Mouse (Mus musculus) spleen, postnatal 10 days (tissue): ENCODE results near the gene Thoc3.

Source experiments
- DNase-seq, 2 experiments: peaks; one replicate each; pipeline ENCODE4 v3.0.0; 2021 to 2022; ENCODE audit warnings: low spot score in 2 of 2

The Thoc3 gene

GRCm38 (mm10) chr13:54443693-54444092 is 25.0 kb downstream of the Thoc3 start:
- DNase-seq = no peak

GRCm38 (mm10) chr13:54439912-54440311 is 28.7 kb downstream of the Thoc3 start:
- no peak for DNase-seq

GRCm38 (mm10) chr13:54438814-54439213 is 29.8 kb downstream of the Thoc3 start:
- DNase-seq = no peak

- no peak for DNase-seq
Observed at GRCm38 (mm10) chr13:54437083-54437482, 31.6 kb downstream of the Thoc3 start.

GRCm38 (mm10) chr13:54436666-54437065 is 32.0 kb downstream of the Thoc3 start:
- no peak for DNase-seq

- no peak for DNase-seq
Observed at GRCm38 (mm10) chr13:54431161-54431560, 37.5 kb downstream of the Thoc3 start.

- DNase-seq = no peak
Observed at GRCm38 (mm10) chr13:54430051-54430450, 38.6 kb downstream of the Thoc3 start.

GRCm38 (mm10) chr13:54428771-54429170 is 39.9 kb downstream of the Thoc3 start:
- no peak for DNase-seq

GRCm38 (mm10) chr13:54426781-54427655 is 41.6 kb downstream of the Thoc3 start:
- DNase-seq = no peak

GRCm38 (mm10) chr13:54425269-54425668 is 43.4 kb downstream of the Thoc3 start:
- DNase-seq = peak in 1 of 2 experiments; percentile 70

GRCm38 (mm10) chr13:54420226-54420625 is 48.4 kb downstream of the Thoc3 start:
- no peak for DNase-seq

- no peak for DNase-seq
Observed at GRCm38 (mm10) chr13:54418781-54419327, 49.8 kb downstream of the Thoc3 start.

GRCm38 (mm10) chr13:54415059-54415458 is 53.6 kb downstream of the Thoc3 start:
- DNase-seq = no peak

- peak in 1 of 2 experiments; percentile 27 for DNase-seq
Observed at GRCm38 (mm10) chr13:54412721-54413120, 55.9 kb downstream of the Thoc3 start.

GRCm38 (mm10) chr13:54412236-54412635 is 56.4 kb downstream of the Thoc3 start:
- DNase-seq = peak in 1 of 2 experiments; percentile 52

GRCm38 (mm10) chr13:54411656-54412055 is 57.0 kb downstream of the Thoc3 start:
- peak in 1 of 2 experiments; percentile 51 for DNase-seq
